In genomic region chr4:84528886-84529789, GRCm38 (mm10) we compare ENCODE assay signal across 20 mouse cellular contexts.
DNase-seq lines count a peak whose midpoint lies in the region; ATAC-seq lines count a peak whose summit lies in the region.
"Had no signal": no experiment of that assay in that cellular context is flagged by ENCODE, and none has a peak within 500 bp of the region (broad histone marks: within the 10 kb centered on the region; RNA-seq: fewer than 3 reads in every experiment).

No protein-coding gene starts in this region.

- H3K27ac ChIP-seq in midbrain, embryonic 12.5 days (replicated peaks) = peak overlapping the region; percentile 46
- H3K27ac ChIP-seq in midbrain, embryonic 10.5 days (replicated peaks) = no peak overlapping the region
- peak overlapping the region; percentile 41; the same call in 1 of the 2 replicates for H3K27ac ChIP-seq in midbrain, embryonic 13.5 days
- H3K27ac ChIP-seq: limb, embryonic 12.5 days; liver, embryonic 14.5 days; stomach, postnatal 0 days had no signal

- peaks cover 29% of the 10 kb centered on the region for H3K4me1 ChIP-seq in midbrain, embryonic 12.5 days
- peaks cover 43% of the 10 kb centered on the region for H3K4me1 ChIP-seq in midbrain, embryonic 10.5 days
- H3K4me1 ChIP-seq in midbrain, embryonic 13.5 days (replicated peaks) = peaks cover 30% of the 10 kb centered on the region

- H3K4me3 ChIP-seq in midbrain, embryonic 12.5 days = no peak overlapping the region
- no peak overlapping the region for H3K4me3 ChIP-seq in midbrain, embryonic 10.5 days
- no peak overlapping the region for H3K4me3 ChIP-seq in midbrain, embryonic 13.5 days (replicated peaks)
- H3K4me3 ChIP-seq: limb, embryonic 12.5 days; myocyte had no signal

- no peaks in the 10 kb centered on the region for H3K36me3 ChIP-seq in midbrain, embryonic 12.5 days
- no peaks in the 10 kb centered on the region for H3K36me3 ChIP-seq in midbrain, embryonic 10.5 days
- H3K36me3 ChIP-seq in midbrain, embryonic 13.5 days = no peaks in the 10 kb centered on the region
- H3K36me3 ChIP-seq: G1E; limb, embryonic 12.5 days had no signal

- no peak overlapping the region for H3K9ac ChIP-seq in midbrain, embryonic 12.5 days (replicated peaks)
- no peak overlapping the region for H3K9ac ChIP-seq in midbrain, embryonic 13.5 days (replicated peaks)
- H3K9ac ChIP-seq: limb, embryonic 12.5 days; liver, embryonic 14.5 days had no signal

- ATAC-seq in midbrain, embryonic 12.5 days (ENCODE audit: low FRiP score, low read depth) = peak; percentile 74
- ATAC-seq in midbrain, embryonic 13.5 days = peak; percentile 92
- ATAC-seq: CD4-positive, CD25-positive, alpha-beta regulatory T cell, adult 4 months had no signal

- no peak overlapping the region for H3K4me2 ChIP-seq in midbrain, embryonic 12.5 days (replicated peaks)
- no peak overlapping the region for H3K4me2 ChIP-seq in midbrain, embryonic 13.5 days (replicated peaks)
- H3K4me2 ChIP-seq: limb, embryonic 12.5 days had no signal

- WGBS in midbrain, embryonic 12.5 days = 61% methylated on average over 11 of the region's 11 CpGs
- WGBS in midbrain, embryonic 10.5 days = 70% methylated on average over 11 of the region's 11 CpGs
- WGBS in midbrain, embryonic 13.5 days = 51% methylated on average over 11 of the region's 11 CpGs

- no peaks in the 10 kb centered on the region for H3K9me3 ChIP-seq in midbrain, embryonic 12.5 days
- no peaks in the 10 kb centered on the region for H3K9me3 ChIP-seq in midbrain, embryonic 10.5 days (replicated peaks)
- no peaks in the 10 kb centered on the region for H3K9me3 ChIP-seq in midbrain, embryonic 13.5 days
- H3K9me3 ChIP-seq: limb, embryonic 12.5 days had no signal

- peaks cover 3% of the 10 kb centered on the region; the same call in 1 of the 2 replicates for H3K27me3 ChIP-seq in midbrain, embryonic 12.5 days
- H3K27me3 ChIP-seq in midbrain, embryonic 10.5 days (ENCODE audit: low read depth, poor library complexity, severe bottlenecking) = peaks cover 29% of the 10 kb centered on the region
- H3K27me3 ChIP-seq in midbrain, embryonic 13.5 days = peaks cover 11% of the 10 kb centered on the region

- peak; percentile 41 for DNase-seq in embryo, embryonic 10.5 days (ENCODE audit: low spot score)
- DNase-seq in embryo, embryonic 9.5 days (ENCODE audit: extremely low spot score) = no peak
- no peak for DNase-seq in midbrain, embryonic 10.5 days (ENCODE audit: low spot score)
- DNase-seq in layer of hippocampus, postnatal 36 days = no peak
- no peak for DNase-seq in heart, adult 11 months
- DNase-seq in c-Kit-positive CD71-positive TER-119-positive erythroid progenitor cells, embryonic 14.5 days (ENCODE audit: low spot score) = no peak
- DNase-seq: cerebellum, adult 11 months; gastrocnemius, postnatal 14 days; kidney, adult 18-20 months; kidney, postnatal 10 days; lung, postnatal 10 days; right cerebral cortex, postnatal 25 days had no signal
